Mouse (Mus musculus) c-Kit-positive CD71-positive TER-119-negative erythroid progenitor cells, embryonic 14.5 days (primary cell): Measurements from ENCODE around the gene Hamp2.
A peak's percentile ranks its signal among the peaks of the same experiment; 100 is the strongest.
"Not testable (repeated sequence)": the region's sequence is repeated elsewhere in the genome, so short reads cannot be mapped to it uniquely, and the experiment has no call there.

Source experiments
- DNase-seq: peaks from one replicate; pipeline ENCODE4 v3.0.0-alpha.2; 2013; ENCODE audit warnings: low read depth

Gene Hamp2

DNA sequence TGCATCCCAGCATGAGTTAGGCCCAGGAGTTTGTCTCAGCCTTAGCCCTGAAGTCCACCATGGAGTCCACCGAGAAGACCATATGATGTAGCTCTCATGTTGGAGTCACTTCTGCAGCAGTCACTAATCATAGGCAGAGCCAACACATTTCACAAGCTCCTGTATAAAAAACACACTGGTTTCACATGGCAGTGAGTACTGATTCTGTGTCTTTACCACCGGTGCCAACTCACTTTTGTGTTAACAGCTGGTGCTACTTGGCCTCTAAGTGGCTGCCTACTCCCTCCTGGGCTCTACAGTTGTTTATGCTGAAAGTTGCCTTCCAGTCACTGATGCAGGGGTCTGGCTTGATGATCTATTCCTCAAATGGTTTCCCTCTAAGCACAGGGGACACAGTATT lies at the start of gene Hamp2:
Gene Hamp2 (minus strand): TSS at position 101 of the 400 bp plus-strand sequence.
- DNase-seq, result not testable (repeated sequence)

DNA sequence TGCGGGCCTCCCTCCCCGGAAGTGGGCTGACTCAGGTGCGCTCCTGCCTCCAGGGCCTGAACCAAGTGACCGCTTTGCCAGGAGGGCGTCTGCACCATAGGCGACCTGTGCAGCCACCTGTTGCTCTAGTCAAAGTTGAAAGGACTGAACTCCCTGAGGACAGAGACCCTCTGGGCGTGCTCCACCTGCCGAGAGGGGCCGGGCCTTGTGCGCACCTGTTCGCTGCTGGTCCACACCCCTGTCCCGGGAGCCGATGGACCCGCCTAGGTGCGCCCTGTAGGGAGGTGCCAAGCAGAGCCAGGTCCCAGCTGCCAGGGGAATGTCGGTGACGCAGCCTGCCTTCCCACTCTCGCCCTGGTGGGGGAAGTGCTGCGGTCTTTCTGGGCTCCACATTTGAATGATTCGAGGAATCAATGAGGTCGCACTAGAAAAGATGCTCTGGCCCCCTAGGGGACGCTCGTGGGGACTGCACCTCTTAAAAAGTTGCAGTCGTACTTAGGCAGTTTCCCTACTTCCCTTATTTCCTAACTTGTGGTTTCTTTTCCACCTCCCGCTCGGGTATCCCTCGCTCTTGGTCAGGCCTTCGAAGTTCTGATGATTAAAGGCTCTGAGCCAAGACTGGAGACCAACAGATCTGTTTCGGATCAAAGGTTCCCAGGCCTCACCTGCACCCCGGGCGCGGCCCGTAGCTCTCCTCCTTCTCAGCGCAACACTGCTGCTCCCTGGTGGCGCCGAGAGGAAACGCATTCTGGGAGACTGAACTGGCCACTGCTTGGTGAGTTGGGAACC lies 49.2 kb upstream of the Hamp2 start, which contains the start of gene Fam187b:
Gene Fam187b (plus strand): TSS at position 290 of the 789 bp plus-strand sequence.
- DNase-seq, result peak; percentile 75

DNA sequence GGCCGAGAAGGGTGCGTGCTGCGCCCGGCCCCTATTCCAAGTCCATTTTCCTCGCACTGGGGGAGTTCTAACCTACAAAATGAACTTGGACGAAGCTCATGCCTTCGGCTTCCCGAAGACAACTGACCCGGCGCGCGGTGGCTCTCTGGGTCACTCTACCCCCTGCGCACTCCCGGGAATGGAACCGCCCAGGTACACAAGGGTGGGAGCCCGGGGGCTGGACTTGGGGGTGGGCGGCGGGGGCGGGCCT lies 48.7 kb upstream of the Hamp2 start, which contains the start of gene Lsr:
Gene Lsr (minus strand): TSS at position 214 of the 250 bp plus-strand sequence.
- no peak for DNase-seq

DNA sequence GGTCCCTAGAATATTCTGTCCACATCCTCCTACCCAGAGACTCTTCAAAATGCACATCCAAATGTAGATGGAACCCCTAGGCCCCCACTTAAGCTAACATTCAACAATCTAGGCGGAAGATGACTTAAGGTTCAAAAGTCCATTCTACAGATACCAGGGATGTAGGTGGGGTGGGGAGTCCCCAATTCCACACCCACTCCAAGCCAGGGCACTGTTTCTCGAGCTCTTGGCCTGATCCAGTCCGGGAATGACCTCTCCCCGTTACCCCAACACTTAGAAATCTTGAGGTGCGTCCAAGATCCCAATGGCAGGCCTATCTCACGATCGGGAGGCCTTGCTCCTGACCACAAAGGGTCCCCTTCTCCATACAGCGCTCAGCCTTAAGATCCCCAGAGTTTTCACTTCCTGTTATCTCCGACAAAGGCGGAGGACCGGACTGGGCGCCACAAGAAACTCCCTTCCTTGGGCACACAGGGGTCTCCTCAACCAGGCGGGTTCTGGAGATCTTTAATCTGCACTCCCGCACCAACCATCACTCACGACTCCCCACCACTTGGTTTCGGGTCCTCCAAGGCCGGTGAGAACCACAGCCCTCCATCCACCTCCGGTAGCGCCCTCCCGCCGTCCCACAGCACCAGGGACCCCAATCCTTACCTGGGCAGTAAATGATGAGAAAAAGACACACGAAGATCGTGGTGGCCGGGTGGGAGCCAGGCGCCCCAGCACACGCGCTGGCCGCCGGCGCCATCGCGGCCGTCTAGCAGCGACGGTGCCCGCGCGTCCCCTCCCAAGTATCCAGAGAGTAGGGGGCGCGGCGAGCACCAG lies 48.2 kb upstream of the Hamp2 start:
- no peak for DNase-seq

DNA sequence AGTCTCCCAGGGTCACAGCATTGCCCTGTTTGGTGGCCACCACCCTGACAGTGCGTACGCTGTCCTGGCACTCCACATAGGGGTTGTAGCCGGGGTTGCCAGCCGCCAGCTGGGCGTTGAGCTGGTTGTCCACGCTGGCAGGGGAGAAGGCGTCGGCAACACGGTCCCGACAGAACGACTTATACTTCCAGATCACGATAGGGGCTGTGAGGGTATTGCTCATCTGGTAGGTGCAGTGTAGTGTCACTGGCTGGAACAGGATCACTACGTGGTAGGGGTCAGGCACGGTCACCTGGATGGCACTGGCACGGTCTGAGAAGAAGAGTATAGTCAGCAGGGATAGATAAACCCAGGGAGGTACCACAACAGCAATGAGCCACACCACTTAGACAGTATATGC lies 47.4 kb upstream of the Hamp2 start:
- no peak for DNase-seq

DNA sequence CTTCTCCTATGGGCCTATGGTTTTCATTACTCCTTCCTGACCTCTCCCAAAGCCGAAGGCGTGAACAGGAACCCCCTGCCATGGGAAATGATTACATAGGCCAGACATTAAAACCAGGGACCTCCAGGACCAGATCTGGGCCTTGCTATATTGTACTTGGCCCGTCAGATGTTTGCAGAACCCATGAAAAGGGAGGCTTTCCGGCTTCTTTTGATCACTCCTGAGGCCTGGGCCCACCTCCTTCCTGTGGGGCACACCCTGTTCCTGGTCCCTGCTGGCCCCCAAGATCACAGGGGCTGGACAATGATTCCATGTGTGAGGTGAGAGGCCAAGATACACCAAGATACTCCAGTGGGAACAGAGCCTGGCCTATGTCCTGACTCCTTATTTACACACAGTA lies 44.7 kb upstream of the Hamp2 start:
- DNase-seq, result no peak

DNA sequence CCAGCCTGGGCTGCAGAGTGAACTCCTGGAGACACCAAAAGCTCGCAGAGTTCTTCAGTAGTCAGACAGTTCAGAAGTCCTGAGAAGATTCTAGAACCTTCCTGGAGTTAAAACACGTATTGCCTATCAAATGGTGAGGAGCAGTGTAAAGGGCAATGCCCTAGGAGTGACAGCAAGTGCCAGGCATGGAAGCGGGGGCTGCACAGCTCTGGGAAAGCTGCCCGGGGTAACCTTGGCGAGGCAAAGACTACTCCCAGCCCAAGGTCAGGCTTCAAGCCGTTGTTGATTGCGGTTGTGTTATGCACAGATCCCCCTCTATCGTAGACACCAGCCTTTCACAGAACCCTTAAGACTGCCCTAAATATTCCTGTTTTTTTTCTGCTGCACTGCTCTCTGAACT lies 44.1 kb upstream of the Hamp2 start:
- no peak for DNase-seq

DNA sequence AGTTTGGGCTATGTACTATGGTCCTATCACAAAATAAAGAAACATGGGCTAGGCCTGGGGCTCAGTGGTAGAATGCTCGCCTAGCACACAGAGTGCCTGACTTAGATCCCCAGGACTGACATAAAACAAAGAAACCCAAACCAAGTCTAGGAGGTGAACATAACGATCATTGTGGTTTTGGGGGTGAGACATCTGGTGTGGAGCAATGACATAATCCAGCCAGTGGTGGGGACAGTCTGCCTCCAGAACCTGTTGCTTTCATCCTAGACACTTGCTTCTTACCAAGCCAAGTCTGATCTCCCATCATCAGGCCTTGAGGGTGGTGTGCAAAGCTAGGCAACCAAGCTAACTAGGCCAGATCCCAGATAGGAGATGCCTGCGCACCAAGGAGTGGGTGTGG lies 42.2 kb upstream of the Hamp2 start:
- no peak for DNase-seq

DNA sequence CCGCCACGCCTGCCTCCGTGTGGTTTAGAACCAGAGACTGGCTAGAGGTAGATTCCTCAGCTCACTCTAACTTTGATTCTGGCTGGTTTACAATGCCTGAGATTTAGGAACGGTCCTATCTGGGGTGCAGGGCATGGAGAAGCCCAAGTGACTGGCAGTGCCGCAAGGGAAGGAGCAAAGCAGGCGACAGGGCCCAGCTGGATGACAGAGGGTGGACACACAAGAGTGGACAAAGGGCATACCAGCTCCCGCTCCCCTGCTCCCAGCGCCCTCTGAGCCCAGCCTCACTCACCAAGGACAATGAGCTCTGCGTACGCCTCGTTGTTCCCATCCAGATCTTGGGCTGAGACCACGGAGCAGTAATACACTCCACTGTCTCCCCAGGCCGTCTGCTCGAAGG lies 41.2 kb upstream of the Hamp2 start:
- DNase-seq, result no peak

DNA sequence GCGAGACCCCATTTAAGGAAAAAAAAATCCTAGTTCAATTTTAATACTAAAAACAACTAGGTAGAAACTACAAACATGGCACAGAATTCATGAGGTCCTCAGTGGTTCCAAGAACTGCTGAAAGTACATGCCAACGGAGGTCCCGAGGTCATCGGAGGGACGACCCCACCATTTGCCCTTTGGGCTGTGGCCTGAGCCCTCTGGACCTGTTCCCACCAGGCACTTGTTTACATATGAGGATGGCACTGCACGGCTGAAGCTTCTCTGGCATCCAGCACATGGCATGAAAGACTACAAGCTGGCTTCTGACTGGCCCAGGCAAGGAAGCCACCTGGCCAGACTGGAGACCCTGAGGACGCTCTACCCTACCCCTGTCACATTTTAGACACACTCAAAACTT lies 39.9 kb upstream of the Hamp2 start:
- DNase-seq, result no peak

DNA sequence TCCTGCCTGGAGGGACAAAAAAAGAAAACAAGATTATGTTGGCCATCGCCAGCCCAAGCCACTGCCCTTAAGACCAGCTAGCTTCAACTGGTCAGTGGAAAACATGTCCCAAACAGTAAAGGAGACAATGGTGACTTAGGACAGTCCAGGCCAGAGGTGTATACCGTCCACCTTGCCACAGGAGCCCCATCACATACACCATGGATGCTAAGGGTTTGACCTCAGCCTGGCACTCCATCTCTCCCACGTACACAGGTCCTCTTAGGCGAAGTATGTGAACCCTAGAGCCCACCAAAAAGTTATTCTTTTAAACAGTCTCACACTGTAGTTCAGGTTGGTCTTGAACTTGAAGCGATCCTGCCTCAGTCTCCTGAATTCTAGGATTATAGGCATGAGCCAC lies 38.4 kb upstream of the Hamp2 start:
- DNase-seq, result no peak

DNA sequence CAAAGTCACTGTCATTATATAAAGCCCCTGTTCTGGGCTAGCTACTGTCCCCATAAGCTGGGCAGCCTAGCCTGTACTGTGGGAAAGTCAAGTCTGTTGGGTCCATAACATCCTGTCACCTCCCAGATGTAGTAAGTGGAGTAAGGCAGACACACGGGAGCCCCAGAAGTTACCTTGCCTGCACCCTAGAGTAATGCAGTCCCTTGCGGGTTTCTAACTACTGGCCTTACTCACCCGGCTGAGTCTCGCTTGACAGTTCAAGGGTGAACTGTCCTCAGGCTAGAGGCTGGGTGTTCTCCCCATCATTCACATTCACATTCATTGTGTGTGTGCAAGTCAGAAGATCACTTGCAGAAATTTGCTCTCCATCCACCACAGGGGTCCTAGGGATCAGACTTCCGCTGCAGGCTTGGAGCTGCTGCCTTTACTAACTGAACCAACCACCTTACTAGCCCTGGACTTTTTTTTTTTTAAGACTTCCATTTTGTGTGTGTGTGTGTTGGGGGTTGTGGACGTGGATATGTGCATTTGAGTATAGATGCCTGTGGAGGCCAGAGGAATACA lies 35.4 kb upstream of the Hamp2 start:
- no peak for DNase-seq

DNA sequence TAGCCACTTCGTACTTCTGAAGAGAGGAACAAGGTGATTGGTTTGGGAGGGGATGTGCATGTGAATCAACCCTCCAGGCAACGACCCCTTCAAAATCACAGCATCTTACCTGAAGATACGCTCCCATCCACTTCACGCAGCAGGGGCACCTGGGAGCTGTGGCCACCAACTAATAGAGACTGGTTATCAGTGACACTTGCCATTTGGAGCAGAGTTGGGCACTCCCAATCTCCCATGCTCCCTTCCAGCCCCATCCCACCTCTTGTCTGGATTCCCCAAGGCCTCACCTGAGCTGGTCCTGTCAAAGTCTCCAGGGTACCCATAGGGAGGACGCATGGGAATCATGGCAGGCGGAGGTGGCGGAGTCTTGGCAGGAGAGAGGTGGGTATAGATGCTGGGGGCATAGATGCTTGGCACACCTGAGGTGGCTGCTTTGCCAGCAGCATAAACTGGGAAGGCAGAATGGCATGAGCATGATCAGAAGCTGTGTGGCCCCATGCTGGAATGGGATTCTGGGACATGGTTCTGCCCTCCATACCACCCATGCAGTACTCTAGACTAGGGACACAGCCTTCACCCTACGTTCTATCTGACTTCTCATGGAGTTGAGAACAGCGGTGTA lies 34.5 kb upstream of the Hamp2 start:
- DNase-seq, result no peak

DNA sequence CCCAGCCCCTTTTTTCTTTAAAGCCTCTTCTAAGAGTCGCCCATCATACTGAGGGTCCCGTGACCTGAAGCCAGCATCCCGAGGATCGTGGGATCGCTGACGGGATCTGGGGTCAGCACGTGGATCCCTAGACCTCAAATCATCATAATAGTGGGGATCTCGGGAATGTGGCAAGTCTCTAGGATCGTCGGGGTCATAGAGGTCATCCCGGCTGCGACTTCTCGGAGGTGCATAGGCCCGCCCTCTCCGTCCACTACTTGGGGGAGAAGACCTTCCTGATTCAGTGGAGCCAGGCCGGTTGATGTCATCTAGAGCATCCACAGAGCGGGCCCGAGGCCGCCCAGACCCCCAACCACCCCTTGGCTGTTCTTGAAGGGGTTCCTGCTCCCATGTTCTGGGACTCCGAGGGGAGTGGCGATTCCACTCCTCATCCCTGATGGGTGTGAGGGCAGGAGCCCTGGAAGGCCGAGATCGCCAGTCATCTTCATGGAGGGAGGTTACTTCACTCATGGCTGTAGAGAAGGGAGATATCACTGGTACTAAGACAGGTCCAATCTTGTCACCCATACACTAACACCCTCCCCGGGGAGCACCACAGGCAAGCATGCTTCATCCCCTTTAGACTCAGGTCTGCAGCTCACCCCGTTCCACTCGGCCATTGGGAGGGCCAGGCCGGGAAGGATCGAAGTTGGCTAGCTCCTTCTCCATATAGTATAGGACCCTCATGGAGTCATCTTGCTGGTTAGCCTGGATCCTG lies 33.8 kb upstream of the Hamp2 start:
- no peak for DNase-seq

DNA sequence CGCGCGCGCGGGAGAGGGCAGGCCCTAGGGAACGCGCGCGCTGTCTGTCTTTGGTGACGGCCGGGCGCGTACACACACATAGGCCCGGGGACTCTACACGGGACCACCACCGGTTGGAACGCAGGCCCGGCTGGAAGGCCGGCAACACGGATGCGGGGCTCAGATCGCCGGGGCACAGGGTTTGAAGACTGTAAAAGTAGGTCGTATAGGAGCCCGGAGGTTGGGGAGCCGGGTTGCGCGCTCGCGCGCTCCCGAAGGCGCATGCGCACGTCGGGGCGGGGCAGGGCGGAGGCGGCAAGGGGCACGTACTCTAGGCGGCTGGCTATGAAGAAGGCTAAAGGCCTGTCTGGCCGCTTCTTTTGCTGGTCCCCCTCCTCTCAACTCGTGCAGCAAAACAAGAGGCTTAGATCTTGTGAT lies 32.9 kb upstream of the Hamp2 start:
- peak; percentile 76 for DNase-seq

DNA sequence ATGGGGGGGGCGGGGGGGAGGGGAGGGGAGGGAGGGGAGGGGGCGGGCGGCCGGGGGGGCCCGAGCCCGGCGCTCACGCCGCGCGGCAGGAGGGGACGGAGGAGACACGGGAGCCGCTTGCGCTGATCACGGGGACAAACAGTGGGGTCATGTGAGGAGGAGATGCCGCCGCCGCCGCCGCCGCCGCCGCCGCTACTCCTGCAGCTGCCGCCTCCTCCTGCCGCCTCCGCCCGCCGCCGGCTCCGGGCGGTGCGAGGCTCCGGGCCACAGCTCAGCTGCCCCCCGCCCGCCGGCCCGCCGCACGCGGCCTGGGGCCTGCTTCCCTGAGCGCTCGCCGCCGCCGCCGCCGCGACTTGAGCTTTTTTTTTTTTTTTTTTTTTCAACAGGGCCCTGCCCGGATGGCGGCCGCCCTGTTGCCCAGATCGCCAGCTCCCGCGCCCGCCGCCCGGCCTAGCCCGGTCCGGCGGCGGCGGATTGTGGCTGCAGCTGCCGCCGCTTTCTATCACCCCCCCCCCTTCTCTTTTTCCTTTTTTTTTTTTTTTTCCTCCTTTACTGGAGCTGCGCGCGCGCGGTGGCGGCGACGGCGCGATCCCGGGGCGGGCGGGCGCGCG lies 32.4 kb upstream of the Hamp2 start, which contains the start of gene Usf2:
Gene Usf2 (minus strand): TSS at position 48 of the 611 bp plus-strand sequence.
- peak; percentile 34 for DNase-seq

DNA sequence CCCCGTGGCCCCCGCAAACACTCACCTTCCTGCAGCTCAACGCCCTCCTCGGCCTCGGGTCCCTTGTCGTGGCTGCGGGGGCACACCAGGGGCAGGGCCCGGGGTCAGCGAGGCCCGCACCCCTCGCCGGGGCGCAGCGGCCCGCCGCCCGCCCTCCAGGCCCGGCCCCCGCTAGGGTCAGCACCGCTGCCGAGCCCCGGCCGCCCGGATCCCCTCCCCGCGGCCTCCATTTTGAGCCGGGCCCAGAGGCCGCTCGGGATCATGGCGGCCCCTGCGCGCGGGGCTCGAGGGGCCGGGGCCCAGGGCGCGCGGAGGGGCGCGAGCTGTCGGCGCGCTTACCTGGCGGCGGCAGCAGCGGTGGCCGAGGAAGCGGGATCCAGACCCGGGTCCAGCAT lies 31.9 kb upstream of the Hamp2 start:
- DNase-seq, result no peak

DNA sequence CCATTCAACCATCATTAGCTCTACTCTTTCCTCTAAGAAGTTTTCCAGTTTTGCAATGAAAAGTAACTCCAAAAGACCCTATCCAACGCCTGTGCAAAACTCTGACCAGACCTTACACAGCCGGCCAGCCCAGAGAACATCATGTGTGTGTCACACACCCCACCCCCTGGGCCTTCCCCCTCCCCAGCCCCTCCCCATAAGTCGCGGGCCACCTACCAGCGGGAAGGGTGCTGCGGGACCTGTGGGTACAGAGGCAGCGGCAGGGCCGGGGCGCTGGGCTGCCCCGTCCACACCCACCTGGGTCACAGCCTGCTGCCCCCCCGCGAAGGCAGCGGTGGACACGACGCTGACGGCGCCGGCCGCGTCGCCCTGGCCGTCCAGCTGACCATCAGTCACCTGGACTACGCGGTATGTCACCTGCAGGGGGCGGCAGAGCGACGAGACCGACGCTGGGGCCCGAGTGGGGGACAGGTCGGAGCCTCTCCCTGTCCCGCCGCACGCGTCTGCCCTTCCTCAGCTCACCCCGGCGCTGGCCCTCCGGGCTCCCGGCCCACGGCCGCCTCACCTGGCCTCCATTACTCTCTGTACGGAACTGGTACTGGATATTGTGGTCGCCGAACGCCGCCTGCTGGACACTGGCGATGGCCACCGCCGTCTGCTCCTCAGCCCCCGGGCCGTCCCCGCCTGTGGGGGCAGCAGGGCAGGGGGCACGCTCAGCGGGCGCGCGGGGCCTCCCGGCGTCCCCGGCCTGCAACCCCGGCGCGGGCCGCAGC lies 31.3 kb upstream of the Hamp2 start:
- DNase-seq, result peak; percentile 68

DNA sequence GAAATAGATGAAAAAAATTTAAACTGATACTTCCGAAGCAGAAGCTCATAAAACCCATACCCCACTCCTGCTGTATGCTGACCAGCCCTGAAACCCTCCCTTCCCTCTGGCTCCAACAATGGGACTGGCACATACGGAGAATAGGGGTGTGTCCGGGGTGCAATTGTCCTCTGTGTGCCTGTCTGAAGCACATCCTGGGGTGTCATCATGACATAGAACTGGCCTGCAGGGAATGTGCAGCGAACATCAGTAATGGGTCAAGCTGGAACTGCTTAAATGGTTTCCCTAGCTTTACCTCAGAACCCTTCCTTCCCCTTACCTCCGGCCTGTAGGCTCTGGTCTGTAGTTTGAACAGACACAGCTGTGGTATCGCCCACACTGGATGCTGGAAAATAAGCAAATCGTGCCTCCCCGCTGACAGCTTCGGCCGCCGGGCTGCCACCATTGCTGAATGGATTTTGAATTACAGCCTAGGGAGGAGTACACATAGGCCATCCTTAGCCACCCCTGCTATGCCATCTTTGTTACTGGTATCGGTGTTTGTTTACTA lies 30.6 kb upstream of the Hamp2 start:
- DNase-seq, result no peak

DNA sequence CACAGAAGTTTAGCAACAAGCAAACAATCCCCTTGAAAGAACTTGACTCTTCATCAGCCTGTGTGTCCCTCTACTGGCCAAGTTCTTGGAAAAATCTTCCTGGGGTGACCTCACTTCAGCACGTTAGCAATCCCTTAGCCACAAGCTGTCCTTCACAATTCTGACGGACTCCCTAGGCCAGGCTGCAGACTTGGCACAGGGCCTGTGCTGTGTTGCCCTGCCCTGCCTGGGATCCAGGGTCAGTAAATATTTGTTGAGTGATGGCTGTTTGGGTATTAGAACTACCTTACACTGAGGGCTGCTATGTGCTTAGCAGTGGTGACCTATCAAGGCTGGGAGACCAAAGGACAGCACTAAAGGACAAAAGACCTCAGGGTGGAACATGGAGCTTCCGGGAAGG lies 29.6 kb upstream of the Hamp2 start:
- DNase-seq, result no peak
